14 mouse cellular contexts compared by ENCODE assay signal in genomic region chr11:54127397-54127796, GRCm38 (mm10). TPM values are rescaled to one million over a fixed set of nuclear protein-coding genes. Genes with fewer than 3 reads are reported as not detected.
A peak's percentile ranks its signal among the peaks of the same experiment; 100 is the strongest.
DNase-seq lines count a peak whose midpoint lies in the region; ATAC-seq and TF ChIP-seq lines count a peak whose summit lies in the region.
"Had no signal": no experiment of that assay in that cellular context is flagged by ENCODE, and none has a peak within 500 bp of the region (broad histone marks: within the 10 kb centered on the region; RNA-seq: fewer than 3 reads in every experiment).

No protein-coding gene starts in this region.

- TF ChIP-seq CTCF in CH12.LX (conservative IDR thresholded peaks at IDR 0.05 in 1 of 2, IDR thresholded peaks at IDR 0.05 in 1 of 2; ENCODE audit: low read depth in 2 of 2, low read length in 2 of 2) = no peak
- no peak for TF ChIP-seq CTCF in liver, embryonic 14.5 days (IDR thresholded peaks at IDR 0.05; ENCODE audit: low read depth)

- WGBS in heart, embryonic 11.5 days (ENCODE audit: insufficient replicate concordance) = 46% methylated on average over 2 of the region's 2 CpGs
- WGBS in embryonic facial prominence, embryonic 15.5 days = 65% methylated on average over 2 of the region's 2 CpGs
- 13% methylated on average over 2 of the region's 2 CpGs for WGBS in liver, embryonic 14.5 days (ENCODE audit: insufficient replicate concordance)

- H3K27ac ChIP-seq in heart, embryonic 11.5 days (ENCODE audit: low read depth, low read length) = no peak overlapping the region
- no peak overlapping the region for H3K27ac ChIP-seq in CH12.LX (ENCODE audit: insufficient read depth, low read depth)
- peak overlapping the region; percentile 82 for H3K27ac ChIP-seq in embryonic facial prominence, embryonic 15.5 days (replicated peaks)
- H3K27ac ChIP-seq in liver, embryonic 14.5 days = no peak overlapping the region
- H3K27ac ChIP-seq: hindbrain, embryonic 14.5 days; neural tube, embryonic 12.5 days had no signal

- H3K79me2 ChIP-seq in CH12.LX (replicated peaks; ENCODE audit: control insufficient read depth, extremely low read depth, insufficient read depth, poor library complexity, severe bottlenecking) = no peaks in the 10 kb centered on the region

- intact Hi-C loops in heart, postnatal 36 days (cut with DNase I) = loop anchor here (5.0 kb wide), 1 partner anchor 35 kb away; no protein-coding TSS in a partner anchor

- dilution Hi-C loops in CH12.LX (cut with MboI; ENCODE audit: extremely low pct_ligation_motif_present, extremely low pct_unique_long_range_greater_than_20kb, low sequenced_read_pairs) = no loop called here

- H3K4me2 ChIP-seq in heart, embryonic 11.5 days = peak overlapping the region; percentile 27; the same call in 1 of the 2 replicates
- no peak overlapping the region for H3K4me2 ChIP-seq in CH12.LX (ENCODE audit: insufficient read depth, low read depth, poor library complexity, severe bottlenecking)
- H3K4me2 ChIP-seq in embryonic facial prominence, embryonic 15.5 days (replicated peaks) = 0 out of 2 replicates have a peak overlapping the region, but pooled peaks have one; percentile 23
- peak overlapping the region; percentile 65 for H3K4me2 ChIP-seq in liver, embryonic 14.5 days (ENCODE audit: low read depth)
- H3K4me2 ChIP-seq: neural tube, embryonic 12.5 days had no signal

- in situ Hi-C loops in CH12.LX (cut with MboI; ENCODE audit: low pct_ligation_motif_present, low pct_unique_long_range_greater_than_20kb, low sequenced_read_pairs) = no loop called here

- H3K36me3 ChIP-seq in heart, embryonic 11.5 days (ENCODE audit: control insufficient read depth, insufficient read depth, low read length) = no peaks in the 10 kb centered on the region; the same call in 1 of the 2 replicates
- H3K36me3 ChIP-seq in CH12.LX (replicated peaks in 1 of 2; ENCODE audit: control insufficient read depth in 1 of 2, insufficient read depth in 1 of 2, low read length in 1 of 2) = no peaks in the 10 kb centered on the region
- H3K36me3 ChIP-seq in embryonic facial prominence, embryonic 15.5 days = peaks cover 25% of the 10 kb centered on the region
- no peaks in the 10 kb centered on the region for H3K36me3 ChIP-seq in liver, embryonic 14.5 days (replicated peaks; ENCODE audit: control insufficient read depth, insufficient read depth, low read depth)
- H3K36me3 ChIP-seq: neural tube, embryonic 12.5 days had no signal

- H3K4me3 ChIP-seq in heart, embryonic 11.5 days (ENCODE audit: low read depth, low read length) = no peak overlapping the region
- H3K4me3 ChIP-seq in CH12.LX (replicated peaks in 1 of 3; ENCODE audit: low read depth in 2 of 3, low read length in 2 of 3, poor library complexity in 1 of 3) = no peak overlapping the region
- no peak overlapping the region for H3K4me3 ChIP-seq in embryonic facial prominence, embryonic 15.5 days (replicated peaks)
- peak overlapping the region in 1 of 2 experiments; percentile 40; a peak in 1 of 4 replicates for H3K4me3 ChIP-seq in liver, embryonic 14.5 days (ENCODE audit: insufficient read depth in 1 of 2, low read depth in 2 of 2, low read length in 2 of 2)
- H3K4me3 ChIP-seq: neural tube, embryonic 12.5 days had no signal

- TF ChIP-seq EP300 in CH12.LX (IDR thresholded peaks at IDR 0.05; ENCODE audit: low read length) = no peak
- no peak for TF ChIP-seq EP300 in liver, embryonic 14.5 days (IDR thresholded peaks at IDR 0.05; ENCODE audit: low read depth)

- no peaks in the 10 kb centered on the region for H3K9me3 ChIP-seq in heart, embryonic 11.5 days (replicated peaks; ENCODE audit: control insufficient read depth, low read length)
- H3K9me3 ChIP-seq in CH12.LX (replicated peaks; ENCODE audit: low read length) = no peaks in the 10 kb centered on the region
- no peaks in the 10 kb centered on the region for H3K9me3 ChIP-seq in embryonic facial prominence, embryonic 15.5 days (replicated peaks)
- H3K9me3 ChIP-seq in liver, embryonic 14.5 days (ENCODE audit: control insufficient read depth, low read length) = no peaks in the 10 kb centered on the region
- H3K9me3 ChIP-seq: neural tube, embryonic 12.5 days had no signal

- ATAC-seq in heart, embryonic 11.5 days (replicated peaks; ENCODE audit: insufficient number of reproducible peaks, low FRiP score, low TSS enrichment) = no peak
- ATAC-seq in embryonic facial prominence, embryonic 15.5 days (ENCODE audit: insufficient number of reproducible peaks, low FRiP score, low TSS enrichment, low read depth) = no peak
- ATAC-seq in liver, embryonic 14.5 days (ENCODE audit: insufficient read depth) = peak; percentile 65; the same call in 1 of the 2 replicates
- no peak for ATAC-seq in cerebellum, adult (ENCODE audit: insufficient number of reproducible peaks, low FRiP score, low TSS enrichment)
- ATAC-seq: intestine, postnatal 0 days; midbrain, embryonic 16.5 days had no signal

- no peak for DNase-seq in heart, postnatal 36 days
- no peak for DNase-seq in CH12.LX (ENCODE audit: extremely low read depth)
- DNase-seq in liver, embryonic 14.5 days (ENCODE audit: low read depth in 3 of 3, low spot score in 3 of 3) = peak in 1 of 3 experiments; percentile 11
- no peak for DNase-seq in thymus, postnatal 10 days (ENCODE audit: low spot score in 2 of 2)
- DNase-seq: cerebellum, adult 11 months; kidney, postnatal 36 days had no signal

- peaks cover 18% of the 10 kb centered on the region for H3K4me1 ChIP-seq in heart, embryonic 11.5 days (ENCODE audit: control insufficient read depth, insufficient read depth, low read length)
- peaks cover 14 to 29% of the 10 kb centered on the region in 2 experiments for H3K4me1 ChIP-seq in CH12.LX (ENCODE audit: control insufficient read depth in 1 of 2, insufficient read depth in 2 of 2)
- H3K4me1 ChIP-seq in embryonic facial prominence, embryonic 15.5 days = peaks cover 28% of the 10 kb centered on the region
- H3K4me1 ChIP-seq in liver, embryonic 14.5 days (replicated peaks; ENCODE audit: control insufficient read depth in 2 of 2, insufficient read depth in 2 of 2, low read length in 1 of 2) = peaks cover 5 to 8% of the 10 kb centered on the region in 2 experiments

- no peak for TF ChIP-seq POLR2A in CH12.LX (IDR thresholded peaks at IDR 0.05; ENCODE audit: low read depth, low read length)

- TF ChIP-seq RAD21 in CH12.LX (IDR thresholded peaks at IDR 0.05; ENCODE audit: low read depth, low read length) = no peak

- no peaks in the 10 kb centered on the region for H3K27me3 ChIP-seq in heart, embryonic 11.5 days (ENCODE audit: control insufficient read depth, insufficient read depth, low read length)
- H3K27me3 ChIP-seq in CH12.LX (replicated peaks) = no peaks in the 10 kb centered on the region
- H3K27me3 ChIP-seq in embryonic facial prominence, embryonic 15.5 days = no peaks in the 10 kb centered on the region
- no peaks in the 10 kb centered on the region for H3K27me3 ChIP-seq in liver, embryonic 14.5 days (ENCODE audit: control insufficient read depth, insufficient read depth, low read length)
- H3K27me3 ChIP-seq: neural tube, embryonic 12.5 days had no signal

- no peak overlapping the region for H3K9ac ChIP-seq in heart, embryonic 11.5 days (ENCODE audit: low read depth, low read length)
- no peak overlapping the region for H3K9ac ChIP-seq in CH12.LX (ENCODE audit: insufficient read depth, low read depth)
- no peak overlapping the region for H3K9ac ChIP-seq in embryonic facial prominence, embryonic 15.5 days
- H3K9ac ChIP-seq in liver, embryonic 14.5 days (replicated peaks) = peak overlapping the region; percentile 16; the same call in 1 of the 2 replicates
- H3K9ac ChIP-seq: neural tube, embryonic 12.5 days had no signal

TF ChIP-seq in CH12.LX, 34 proteins besides CTCF, POLR2A, EP300 and RAD21:
- TF ChIP-seq POLR2AphosphoS2 (IDR thresholded peaks at IDR 0.05; ENCODE audit: low read depth, low read length) (no peak), ZNF384 (IDR thresholded peaks at IDR 0.05; ENCODE audit: low read depth, low read length) (peak; percentile 34; the same call in 1 of the 2 replicates)

RNA-seq across cellular contexts. Expression of gene P4ha2, which starts 27.5 kb away (rescaled TPM):
- polyA plus RNA-seq in heart, embryonic 11.5 days (2014; fragmentation: Nextera tagmentation; extraction: Ambion mirVana) = 51.6 and 61.3 TPM in 2 replicates
- 10 to 100 TPM; 44.0 to 66.1 TPM for total RNA-seq in heart, postnatal 36 days (2021)
- total RNA-seq in CH12.LX (2012; rRNA removed) (5.0 and 10.0 TPM in 2 replicates), CH12.LX (2014; rRNA removed) (7.9 and 10.1 TPM in 2 replicates)
- polyA plus RNA-seq in CH12.LX (2012; ENCODE audit: insufficient read length, low read depth) = 3.6 and 4.2 TPM in 2 replicates
- polyA plus RNA-seq in embryonic facial prominence, embryonic 15.5 days (2015; fragmentation: Nextera tagmentation; extraction: Ambion mirVana) = 123 and 126 TPM in 2 replicates
- polyA plus RNA-seq in liver, embryonic 14.5 days (2012; rRNA removed) = 1.4 and 1.7 TPM in 2 replicates
- polyA plus RNA-seq in liver, embryonic 14.5 days (2014; fragmentation: Nextera tagmentation; extraction: Ambion mirVana) = 1.8 and 2.2 TPM in 2 replicates

RNA-seq across cellular contexts. Expression of gene Pdlim4, which starts 58.6 kb away (rescaled TPM):
- 8.6 and 12.0 TPM in 2 replicates for polyA plus RNA-seq in heart, embryonic 11.5 days (2014; fragmentation: Nextera tagmentation; extraction: Ambion mirVana)
- total RNA-seq in heart, postnatal 36 days (2021) = 10 to 100 TPM; 29.4 to 37.1 TPM
- not detected in 2 replicates for total RNA-seq in CH12.LX (2012; rRNA removed)
- not detected in 2 replicates for total RNA-seq in CH12.LX (2014; rRNA removed)
- polyA plus RNA-seq in CH12.LX (2012; ENCODE audit: insufficient read length, low read depth) = not detected in 2 replicates
- 168 and 169 TPM in 2 replicates for polyA plus RNA-seq in embryonic facial prominence, embryonic 15.5 days (2015; fragmentation: Nextera tagmentation; extraction: Ambion mirVana)
- polyA plus RNA-seq in liver, embryonic 14.5 days (2012; rRNA removed) = 2.4 and 2.8 TPM in 2 replicates
- 2.1 and 2.8 TPM in 2 replicates for polyA plus RNA-seq in liver, embryonic 14.5 days (2014; fragmentation: Nextera tagmentation; extraction: Ambion mirVana)
- total RNA-seq: megakaryocyte progenitor cell, adult 5-6 weeks had no signal

Comparison
In these comparisons a context has a peak if more than half of its experiments do, and no peak if none do; other contexts are left out.
1. RNA of gene P4ha2, which starts 27.5 kb away (polyA plus RNA-seq): 123 to 126 TPM in embryonic facial prominence, embryonic 15.5 days and 51.6 to 61.3 TPM in heart, embryonic 11.5 days; 3.6 to 4.2 TPM in CH12.LX and 1.4 to 2.2 TPM in liver, embryonic 14.5 days; every median in the first group is over 10 times any median in the second.
2. RNA of gene Pdlim4, which starts 58.6 kb away (polyA plus RNA-seq): 168 to 169 TPM in embryonic facial prominence, embryonic 15.5 days; 8.6 to 12.0 TPM in heart, embryonic 11.5 days, 2.1 to 2.8 TPM in liver, embryonic 14.5 days and not detected in CH12.LX; every median in the first group is over 10 times any median in the second.